Comparison of ENCODE assay signal across 8 mouse cellular contexts in the genomic region with DNA sequence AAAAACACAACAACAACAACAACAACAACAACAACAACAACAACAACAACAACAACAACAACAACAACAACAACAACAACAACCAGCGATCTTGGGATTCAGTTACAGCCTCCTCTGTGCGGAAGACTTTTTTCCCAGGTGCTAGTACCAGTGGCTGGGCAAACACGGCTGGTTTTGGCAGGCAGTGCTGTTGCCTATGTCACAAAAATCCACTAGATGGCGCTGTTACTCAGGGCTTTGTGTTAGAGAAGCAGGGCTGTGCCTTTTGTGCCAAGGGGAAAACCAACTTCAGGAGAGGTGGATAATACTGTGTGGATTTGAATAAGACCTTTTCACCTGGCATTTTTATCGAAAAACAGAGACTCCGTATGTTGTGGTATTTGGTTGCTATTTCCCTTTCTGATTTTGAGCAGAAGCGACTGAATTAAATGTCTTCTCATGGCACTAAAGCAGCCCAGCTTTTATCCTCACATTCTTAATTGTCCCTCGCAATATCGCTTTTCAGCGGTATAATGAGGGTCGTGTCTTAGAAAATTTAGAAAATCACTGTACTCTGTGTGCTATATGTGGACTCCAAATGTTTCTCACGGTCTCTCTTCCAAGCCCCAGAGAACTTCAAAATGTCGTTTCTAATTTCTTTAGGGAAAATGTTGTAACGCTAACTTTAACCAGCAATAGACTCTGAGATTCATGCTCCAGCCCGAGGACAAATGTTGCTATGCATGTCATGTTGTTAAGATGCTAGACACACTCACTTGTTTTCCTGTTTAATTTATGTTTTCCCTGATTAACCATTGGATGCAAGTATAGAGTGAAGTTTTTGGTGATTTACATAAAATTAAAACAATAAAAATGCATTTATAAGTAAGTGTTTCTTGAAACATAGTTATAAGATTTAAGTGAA.
DNase-seq lines count a peak whose midpoint lies in the region; ATAC-seq and TF ChIP-seq lines count a peak whose summit lies in the region.

No protein-coding gene starts in this region.

- 43% methylated on average over 15 of the region's 15 CpGs for WGBS in liver, embryonic 12.5 days (ENCODE audit: insufficient replicate concordance)
- WGBS in intestine, embryonic 14.5 days: 53% methylated on average over 15 of the region's 15 CpGs
- WGBS in midbrain, embryonic 10.5 days: 58% methylated on average over 15 of the region's 15 CpGs
- 51% methylated on average over 15 of the region's 15 CpGs for WGBS in small intestine, adult 2 months

- ATAC-seq in liver, embryonic 12.5 days: no peak
- ATAC-seq in intestine, embryonic 14.5 days (replicated peaks; ENCODE audit: low FRiP score, low TSS enrichment, low read depth): peak; percentile 80

- TF ChIP-seq POLR2A in small intestine, adult 2 months (IDR thresholded peaks at IDR 0.05; ENCODE audit: low read depth, low read length): no peak

- no peaks in the 10 kb centered on the region for H3K27me3 ChIP-seq in liver, embryonic 12.5 days (replicated peaks)
- no peaks in the 10 kb centered on the region for H3K27me3 ChIP-seq in intestine, embryonic 14.5 days (replicated peaks; ENCODE audit: control insufficient read depth, insufficient read depth, low read length)
- H3K27me3 ChIP-seq in midbrain, embryonic 10.5 days (ENCODE audit: low read depth, poor library complexity, severe bottlenecking): no peaks in the 10 kb centered on the region
- no peaks in the 10 kb centered on the region for H3K27me3 ChIP-seq in small intestine, adult 2 months (ENCODE audit: control insufficient read depth, insufficient read depth, low read length)

- H3K36me3 ChIP-seq in liver, embryonic 12.5 days: no peaks in the 10 kb centered on the region
- no peaks in the 10 kb centered on the region for H3K36me3 ChIP-seq in intestine, embryonic 14.5 days (ENCODE audit: control insufficient read depth, insufficient read depth, low read length)
- H3K36me3 ChIP-seq in midbrain, embryonic 10.5 days: no peaks in the 10 kb centered on the region
- H3K36me3 ChIP-seq in small intestine, adult 2 months (ENCODE audit: control insufficient read depth, insufficient read depth, low read length): no peaks in the 10 kb centered on the region

- DNase-seq in liver: peak; percentile 38
- peak; percentile 86 to 87 for DNase-seq in cerebellum, postnatal 14 days
- peak; percentile 48 to 76 for DNase-seq in frontal cortex, postnatal 25 days (ENCODE audit: low spot score in 2 of 2)
- DNase-seq in intestine, embryonic 14.5 days (ENCODE audit: low spot score): peak; percentile 70
- peak; percentile 26 to 84 for DNase-seq in left cerebral cortex, adult 9 months (ENCODE audit: low spot score in 2 of 2)
- peak; percentile 64 for DNase-seq in midbrain, embryonic 10.5 days (ENCODE audit: low spot score)

- H3K4me1 ChIP-seq in liver, embryonic 12.5 days: no peaks in the 10 kb centered on the region
- H3K4me1 ChIP-seq in intestine, embryonic 14.5 days (replicated peaks; ENCODE audit: control insufficient read depth, insufficient read depth, low read length): no peaks in the 10 kb centered on the region
- no peaks in the 10 kb centered on the region for H3K4me1 ChIP-seq in midbrain, embryonic 10.5 days
- H3K4me1 ChIP-seq in small intestine, adult 2 months (ENCODE audit: control insufficient read depth, insufficient read depth, insufficient read length, low read length): no peaks in the 10 kb centered on the region

- H3K9me3 ChIP-seq in liver, embryonic 12.5 days (replicated peaks): no peaks in the 10 kb centered on the region
- H3K9me3 ChIP-seq in intestine, embryonic 14.5 days (ENCODE audit: control insufficient read depth, low read length): no peaks in the 10 kb centered on the region
- H3K9me3 ChIP-seq in midbrain, embryonic 10.5 days (replicated peaks): no peaks in the 10 kb centered on the region

- peak; percentile 37; the same call in 1 of the 2 replicates for TF ChIP-seq CTCF in small intestine, adult 2 months (IDR thresholded peaks at IDR 0.05; ENCODE audit: extremely low read depth, insufficient read length, insufficient replicate concordance, low read depth, low read length)

- no peak overlapping the region for H3K4me3 ChIP-seq in liver, embryonic 12.5 days
- no peak overlapping the region for H3K4me3 ChIP-seq in intestine, embryonic 14.5 days (ENCODE audit: low read depth, low read length)
- no peak overlapping the region for H3K4me3 ChIP-seq in midbrain, embryonic 10.5 days
- H3K4me3 ChIP-seq in small intestine, adult 2 months (ENCODE audit: low read depth, low read length): no peak overlapping the region

- H3K27ac ChIP-seq in liver, embryonic 12.5 days: no peak overlapping the region
- no peak overlapping the region for H3K27ac ChIP-seq in intestine, embryonic 14.5 days (ENCODE audit: low read depth)
- H3K27ac ChIP-seq in midbrain, embryonic 10.5 days (replicated peaks): no peak overlapping the region
- no peak overlapping the region for H3K27ac ChIP-seq in small intestine, adult 2 months (ENCODE audit: insufficient read depth, low read depth, low read length)

- no peak overlapping the region for H3K9ac ChIP-seq in liver, embryonic 12.5 days
- no peak overlapping the region for H3K9ac ChIP-seq in intestine, embryonic 14.5 days (ENCODE audit: low read length)

- H3K4me2 ChIP-seq in liver, embryonic 12.5 days: no peak overlapping the region
- H3K4me2 ChIP-seq in intestine, embryonic 14.5 days (ENCODE audit: low read length): no peak overlapping the region
